Mouse (Mus musculus): ENCODE data around the gene Gpa33. TPM values are rescaled to one million over a fixed set of nuclear protein-coding genes. Genes with fewer than 3 reads are reported as not detected.

The Gpa33 gene
- polyA plus RNA-seq, 1 experiment from 2014 or later: 0.55 TPM

DNA sequence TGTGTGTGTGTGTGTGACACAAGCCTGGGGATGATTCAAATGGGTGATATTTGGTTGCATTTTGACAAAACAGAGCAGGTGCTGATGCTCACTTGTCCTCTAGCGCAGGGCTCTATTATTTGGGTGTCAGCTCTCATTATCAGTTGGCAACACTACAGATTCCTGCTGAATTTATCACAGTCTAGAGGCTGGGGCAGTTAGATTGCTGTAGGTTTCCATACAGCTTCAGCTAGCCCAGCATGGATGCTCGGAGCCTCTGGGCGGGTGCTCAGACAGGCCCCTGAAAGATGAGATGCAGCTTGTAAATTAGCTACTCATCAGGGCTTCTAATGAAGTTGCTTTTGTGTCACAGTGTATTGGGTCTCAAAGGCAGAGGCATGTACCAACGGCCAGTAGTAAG, 37.4 kb downstream of the Gpa33 start:
- Histone ChIP-seq H3K9ac (ENCODE audit: low read depth, low read length) (no peak overlapping the region), H3K9me3 (ENCODE audit: control insufficient read depth, low read length) (no peaks in the 10 kb centered on the region), H3K27me3 (ENCODE audit: control insufficient read depth, insufficient read depth, low read length) (no peaks in the 10 kb centered on the region), H3K36me3 (ENCODE audit: control insufficient read depth, insufficient read depth, low read length) (no peaks in the 10 kb centered on the region), H3K4me1 (ENCODE audit: control insufficient read depth, insufficient read depth, low read length) (no peaks in the 10 kb centered on the region), H3K4me3 (ENCODE audit: low read length) (no peak overlapping the region), H3K27ac (ENCODE audit: low read depth, low read length) (no peak overlapping the region), H3K4me2 (replicated peaks; ENCODE audit: low read depth, low read length) (no peak overlapping the region)
- 76% methylated on average over 4 of the region's 4 CpGs for WGBS
- ATAC-seq (ENCODE audit: low FRiP score, low TSS enrichment): no peak

DNA sequence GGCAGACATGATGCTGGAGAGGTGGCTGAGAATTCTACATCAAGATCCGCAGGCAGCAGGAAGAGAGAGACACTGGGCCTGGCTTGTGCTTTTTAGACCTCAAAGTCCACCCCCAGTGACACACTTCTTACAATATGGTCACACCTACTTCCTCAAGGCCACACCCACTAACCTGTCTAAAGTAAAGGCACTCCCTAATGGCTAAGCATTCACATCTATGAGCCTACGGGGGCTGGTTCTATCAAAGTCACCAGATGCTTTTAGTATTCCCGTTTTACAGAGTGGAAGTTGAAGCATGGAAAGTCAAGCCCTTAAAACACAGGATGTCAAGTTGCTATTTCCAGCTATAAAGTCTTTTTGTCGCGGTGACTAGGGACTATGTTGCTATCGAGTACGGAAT, 38.0 kb downstream of the Gpa33 start:
- no peaks in the 10 kb centered on the region for H3K36me3 ChIP-seq (ENCODE audit: control insufficient read depth, insufficient read depth, low read length)
- no peak overlapping the region for H3K27ac ChIP-seq (ENCODE audit: low read depth, low read length)
- no peaks in the 10 kb centered on the region for H3K4me1 ChIP-seq (ENCODE audit: control insufficient read depth, insufficient read depth, low read length)
- H3K27me3 ChIP-seq (ENCODE audit: control insufficient read depth, insufficient read depth, low read length): no peaks in the 10 kb centered on the region
- WGBS: 94% methylated on average over 7 of the region's 7 CpGs
- H3K4me2 ChIP-seq (replicated peaks; ENCODE audit: low read depth, low read length): no peak overlapping the region
- H3K9me3 ChIP-seq (ENCODE audit: control insufficient read depth, low read length): no peaks in the 10 kb centered on the region
- ATAC-seq (ENCODE audit: low FRiP score, low TSS enrichment): no peak
- H3K9ac ChIP-seq (ENCODE audit: low read depth, low read length): no peak overlapping the region
- H3K4me3 ChIP-seq (ENCODE audit: low read length): no peak overlapping the region

DNA sequence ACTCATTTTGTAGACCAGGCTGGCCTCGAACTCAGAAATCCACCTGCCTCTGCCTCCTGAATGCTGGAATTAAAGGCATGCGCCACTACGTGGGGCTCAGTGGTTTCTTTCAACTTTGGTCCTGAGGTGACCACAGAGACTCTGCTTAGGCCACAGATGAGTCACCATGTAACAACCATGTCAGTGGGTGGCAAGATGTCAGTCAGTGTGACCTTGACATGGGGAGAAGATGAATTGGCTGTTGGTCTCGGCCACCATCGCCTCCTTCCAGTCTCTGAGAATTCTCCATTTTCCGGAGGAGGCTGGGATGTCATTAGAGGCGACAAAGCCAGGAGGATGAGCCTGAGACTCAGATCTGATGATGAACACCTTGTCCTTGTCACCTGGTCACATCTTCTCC, 39.7 kb downstream of the Gpa33 start:
- no peak for ATAC-seq (ENCODE audit: low FRiP score, low TSS enrichment)
- no peak overlapping the region for H3K4me2 ChIP-seq (replicated peaks; ENCODE audit: low read depth, low read length)
- no peaks in the 10 kb centered on the region for H3K9me3 ChIP-seq (ENCODE audit: control insufficient read depth, low read length)
- H3K27me3 ChIP-seq (ENCODE audit: control insufficient read depth, insufficient read depth, low read length): no peaks in the 10 kb centered on the region
- 78% methylated on average over 7 of the region's 7 CpGs for WGBS
- no peak overlapping the region for H3K27ac ChIP-seq (ENCODE audit: low read depth, low read length)
- H3K36me3 ChIP-seq (ENCODE audit: control insufficient read depth, insufficient read depth, low read length): no peaks in the 10 kb centered on the region
- no peaks in the 10 kb centered on the region for H3K4me1 ChIP-seq (ENCODE audit: control insufficient read depth, insufficient read depth, low read length)
- no peak overlapping the region for H3K4me3 ChIP-seq (ENCODE audit: low read length)
- no peak overlapping the region for H3K9ac ChIP-seq (ENCODE audit: low read depth, low read length)

DNA sequence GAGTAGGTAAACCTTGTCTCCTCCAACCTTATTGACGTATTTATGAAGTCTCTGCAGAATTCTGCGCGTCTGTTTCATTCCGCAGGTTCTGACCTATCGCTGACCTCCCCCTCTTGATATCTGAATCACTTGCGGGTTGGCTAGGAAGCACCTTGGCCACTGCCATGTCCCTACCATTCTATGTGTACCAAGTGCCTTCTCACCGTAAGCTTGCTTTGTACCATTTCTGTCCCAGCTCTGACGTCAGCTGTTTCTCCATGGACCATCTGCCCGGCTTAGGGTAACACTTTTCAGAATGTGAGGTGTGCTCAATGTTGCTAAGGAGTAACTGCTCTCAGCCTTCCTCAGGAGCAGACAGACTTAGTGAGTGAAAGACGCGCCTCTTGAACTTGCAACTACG, 40.8 kb downstream of the Gpa33 start:
- Histone ChIP-seq H3K4me3 (ENCODE audit: low read length) (no peak overlapping the region), H3K4me1 (ENCODE audit: control insufficient read depth, insufficient read depth, low read length) (no peaks in the 10 kb centered on the region), H3K36me3 (ENCODE audit: control insufficient read depth, insufficient read depth, low read length) (no peaks in the 10 kb centered on the region), H3K9me3 (ENCODE audit: control insufficient read depth, low read length) (no peaks in the 10 kb centered on the region), H3K27me3 (ENCODE audit: control insufficient read depth, insufficient read depth, low read length) (no peaks in the 10 kb centered on the region), H3K4me2 (replicated peaks; ENCODE audit: low read depth, low read length) (no peak overlapping the region), H3K9ac (ENCODE audit: low read depth, low read length) (no peak overlapping the region), H3K27ac (ENCODE audit: low read depth, low read length) (no peak overlapping the region)
- WGBS: 90% methylated on average over 12 of the region's 12 CpGs
- no peak for ATAC-seq (ENCODE audit: low FRiP score, low TSS enrichment)

DNA sequence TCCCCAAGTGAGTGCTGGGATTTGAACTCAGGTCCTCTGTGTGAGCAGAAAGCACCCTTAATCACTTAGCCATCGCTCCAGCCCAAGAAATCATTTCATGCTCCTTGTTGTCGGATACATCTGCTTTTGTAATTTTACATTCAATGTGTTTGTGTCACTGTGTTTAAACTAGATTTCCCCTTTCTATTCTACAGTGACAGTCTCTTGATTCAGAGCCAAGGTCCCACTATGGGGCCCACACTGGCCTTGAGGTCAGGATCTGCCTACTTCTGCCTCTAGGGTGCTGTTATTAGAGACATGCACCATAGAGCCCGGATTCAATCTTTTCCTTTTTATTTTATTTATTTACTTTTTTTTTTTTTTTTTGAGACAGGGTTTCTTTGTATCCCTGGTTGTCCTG, 43.0 kb downstream of the Gpa33 start:
- Histone ChIP-seq H3K9me3 (ENCODE audit: control insufficient read depth, low read length) (no peaks in the 10 kb centered on the region), H3K27ac (ENCODE audit: low read depth, low read length) (no peak overlapping the region)
- 86% methylated on average over 3 of the region's 3 CpGs for WGBS

DNA sequence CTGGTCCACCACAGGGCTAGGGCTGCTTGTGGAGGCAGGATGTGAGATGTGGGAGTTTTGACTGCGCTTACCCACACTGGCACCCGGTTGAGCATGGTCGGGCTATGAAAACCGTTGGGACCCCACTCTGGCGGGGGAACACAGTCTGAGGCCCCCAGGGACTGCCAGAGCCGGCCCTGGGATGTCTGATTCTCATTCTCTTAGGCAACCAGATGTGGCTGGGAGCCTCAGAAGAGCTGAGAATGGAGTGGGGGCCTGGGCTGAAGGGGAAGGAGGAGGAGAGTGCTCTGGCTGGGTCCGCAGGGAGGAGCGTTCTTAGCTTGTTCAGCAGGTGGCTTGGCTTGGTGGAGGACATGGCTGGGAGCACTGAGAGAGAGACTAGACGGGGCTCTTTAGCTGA, 43.6 kb downstream of the Gpa33 start:
- Histone ChIP-seq H3K27me3 (ENCODE audit: control insufficient read depth, insufficient read depth, low read length) (no peaks in the 10 kb centered on the region), H3K4me3 (ENCODE audit: low read length) (no peak overlapping the region), H3K9ac (ENCODE audit: low read depth, low read length) (no peak overlapping the region), H3K4me2 (replicated peaks; ENCODE audit: low read depth, low read length) (no peak overlapping the region), H3K9me3 (ENCODE audit: control insufficient read depth, low read length) (no peaks in the 10 kb centered on the region), H3K36me3 (ENCODE audit: control insufficient read depth, insufficient read depth, low read length) (no peaks in the 10 kb centered on the region), H3K4me1 (ENCODE audit: control insufficient read depth, insufficient read depth, low read length) (no peaks in the 10 kb centered on the region), H3K27ac (ENCODE audit: low read depth, low read length) (no peak overlapping the region)
- ATAC-seq (ENCODE audit: low FRiP score, low TSS enrichment): no peak
- 74% methylated on average over 9 of the region's 9 CpGs for WGBS

More for the DNA sequence above, 43.0 kb downstream of the Gpa33 start:
- Histone ChIP-seq H3K4me1 (ENCODE audit: control insufficient read depth, insufficient read depth, low read length) (no peaks in the 10 kb centered on the region), H3K4me2 (replicated peaks; ENCODE audit: low read depth, low read length) (no peak overlapping the region), H3K27me3 (ENCODE audit: control insufficient read depth, insufficient read depth, low read length) (no peaks in the 10 kb centered on the region), H3K4me3 (ENCODE audit: low read length) (no peak overlapping the region), H3K9ac (ENCODE audit: low read depth, low read length) (no peak overlapping the region), H3K36me3 (ENCODE audit: control insufficient read depth, insufficient read depth, low read length) (no peaks in the 10 kb centered on the region)
- ATAC-seq (ENCODE audit: low FRiP score, low TSS enrichment): no peak

DNA sequence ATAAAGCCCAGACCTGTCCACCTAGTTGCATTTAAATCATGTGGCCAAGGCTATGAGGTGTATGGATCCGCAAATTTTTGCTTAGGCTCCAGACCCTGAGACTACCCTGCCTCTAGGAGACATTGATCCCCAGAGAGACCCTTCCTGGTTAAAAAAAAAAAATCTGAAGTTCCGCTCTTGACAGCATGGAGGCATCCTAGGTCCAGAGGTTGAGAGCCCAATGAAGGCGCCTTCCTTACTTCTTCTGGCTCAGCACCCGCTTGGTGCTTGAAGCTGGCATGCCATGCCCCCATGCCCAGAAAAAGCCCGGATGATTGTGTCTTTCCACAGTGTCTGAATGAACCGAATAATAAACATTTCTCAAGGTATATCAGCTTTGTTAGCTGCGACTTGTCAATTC, 51.5 kb downstream of the Gpa33 start:
- ATAC-seq (ENCODE audit: low FRiP score, low TSS enrichment): no peak
- Histone ChIP-seq H3K27me3 (ENCODE audit: control insufficient read depth, insufficient read depth, low read length) (no peaks in the 10 kb centered on the region), H3K9me3 (ENCODE audit: control insufficient read depth, low read length) (no peaks in the 10 kb centered on the region), H3K9ac (ENCODE audit: low read depth, low read length) (no peak overlapping the region), H3K4me3 (ENCODE audit: low read length) (no peak overlapping the region), H3K4me1 (ENCODE audit: control insufficient read depth, insufficient read depth, low read length) (no peaks in the 10 kb centered on the region; the same call in 1 of the 2 replicates), H3K27ac (ENCODE audit: low read depth, low read length) (no peak overlapping the region), H3K36me3 (ENCODE audit: control insufficient read depth, insufficient read depth, low read length) (no peaks in the 10 kb centered on the region), H3K4me2 (replicated peaks; ENCODE audit: low read depth, low read length) (no peak overlapping the region)
- 93% methylated on average over 7 of the region's 7 CpGs for WGBS

DNA sequence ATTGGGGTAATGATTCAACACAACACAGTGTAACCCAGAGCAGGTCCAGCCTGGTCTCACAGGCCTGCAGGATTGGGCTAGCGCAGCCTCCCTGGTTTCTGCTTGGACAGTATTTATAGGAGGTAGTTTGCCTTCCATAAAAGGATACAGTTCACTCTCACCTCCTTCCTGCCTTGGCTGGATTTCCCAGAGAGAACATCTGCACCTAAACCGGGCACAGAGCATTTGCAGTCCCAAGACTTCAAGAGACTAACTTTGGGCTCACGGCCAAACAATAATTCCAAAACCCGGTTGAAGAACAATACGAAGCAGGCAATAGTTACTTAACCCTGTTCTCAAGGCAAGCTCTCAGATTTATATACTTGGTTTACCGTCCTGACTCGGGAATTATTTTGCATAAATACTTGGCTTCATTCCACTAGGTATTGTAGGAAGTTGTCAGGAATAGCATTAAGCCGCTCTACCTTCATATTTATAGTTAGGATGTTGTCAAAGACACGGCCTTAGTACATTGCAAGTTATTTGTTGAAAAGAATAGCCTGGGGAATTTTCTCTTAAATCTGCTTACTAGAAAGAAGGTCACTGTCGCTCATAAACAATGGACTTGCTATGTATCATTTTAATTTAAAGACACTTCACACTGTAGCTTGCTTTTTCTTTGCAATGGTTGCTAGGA, 53.1 kb downstream of the Gpa33 start:
- ATAC-seq (ENCODE audit: low FRiP score, low TSS enrichment): 0 out of 2 replicates have a peak, but pooled peaks have one; percentile 20
- Histone ChIP-seq H3K27ac (ENCODE audit: low read depth, low read length) (no peak overlapping the region), H3K9ac (ENCODE audit: low read depth, low read length) (no peak overlapping the region), H3K4me1 (ENCODE audit: control insufficient read depth, insufficient read depth, low read length) (no peaks in the 10 kb centered on the region; the same call in 1 of the 2 replicates), H3K27me3 (ENCODE audit: control insufficient read depth, insufficient read depth, low read length) (no peaks in the 10 kb centered on the region), H3K4me2 (replicated peaks; ENCODE audit: low read depth, low read length) (no peak overlapping the region), H3K4me3 (ENCODE audit: low read length) (no peak overlapping the region), H3K36me3 (ENCODE audit: control insufficient read depth, insufficient read depth, low read length) (no peaks in the 10 kb centered on the region), H3K9me3 (ENCODE audit: control insufficient read depth, low read length) (no peaks in the 10 kb centered on the region)
- 54% methylated on average over 10 of the region's 10 CpGs for WGBS

DNA sequence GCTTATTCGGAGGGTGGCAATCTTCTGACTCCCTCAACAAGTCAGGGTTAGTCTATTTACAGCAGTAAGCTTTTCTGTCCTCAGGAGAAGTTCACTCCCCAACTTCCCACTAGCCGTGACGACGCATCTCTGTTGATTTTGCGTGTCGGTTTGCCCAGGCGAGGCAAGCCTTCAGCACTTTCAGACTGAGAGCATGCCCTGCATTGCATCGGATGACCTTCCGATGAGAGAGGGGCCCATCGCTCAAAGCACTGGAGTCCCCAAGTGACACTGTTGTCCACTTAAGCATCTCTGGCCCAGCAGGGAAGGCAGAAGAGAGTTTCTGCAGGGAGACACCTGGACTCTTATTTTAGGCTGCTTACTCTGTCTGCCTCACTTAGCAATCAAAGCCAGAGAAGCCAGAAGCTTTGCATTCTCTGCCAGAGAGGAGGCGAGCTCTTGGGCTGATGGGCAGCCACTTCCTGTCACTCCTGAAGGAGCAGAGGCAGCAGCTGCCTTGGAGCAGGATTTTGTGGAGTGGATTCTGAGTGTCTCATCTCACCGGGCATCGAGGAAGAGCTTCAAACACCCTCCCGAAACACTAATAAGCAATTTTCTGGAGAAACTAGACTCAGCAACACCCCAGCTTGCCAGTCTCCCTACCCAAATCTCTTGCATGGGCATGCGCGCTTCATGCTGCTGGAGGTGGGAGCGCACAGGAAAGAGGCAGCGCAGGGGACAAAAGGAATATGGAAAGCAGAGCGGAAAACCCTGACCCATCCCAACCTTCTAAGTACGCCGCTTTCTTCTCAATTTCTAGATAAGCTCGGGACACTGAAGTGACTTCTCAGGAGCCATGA, 54.6 kb downstream of the Gpa33 start:
- H3K27me3 ChIP-seq (ENCODE audit: control insufficient read depth, insufficient read depth, low read length): no peaks in the 10 kb centered on the region

More for the DNA sequence above, 54.6 kb downstream of the Gpa33 start:
- no peak overlapping the region for H3K4me2 ChIP-seq (replicated peaks; ENCODE audit: low read depth, low read length)
- no peaks in the 10 kb centered on the region for H3K9me3 ChIP-seq (ENCODE audit: control insufficient read depth, low read length)
- H3K4me1 ChIP-seq (ENCODE audit: control insufficient read depth, insufficient read depth, low read length): no peaks in the 10 kb centered on the region; the same call in 1 of the 2 replicates
- 71% methylated on average over 22 of the region's 22 CpGs for WGBS
- H3K36me3 ChIP-seq (ENCODE audit: control insufficient read depth, insufficient read depth, low read length): no peaks in the 10 kb centered on the region
- H3K9ac ChIP-seq (ENCODE audit: low read depth, low read length): no peak overlapping the region
- no peak for ATAC-seq (ENCODE audit: low FRiP score, low TSS enrichment)
- no peak overlapping the region for H3K27ac ChIP-seq (ENCODE audit: low read depth, low read length)
- no peak overlapping the region for H3K4me3 ChIP-seq (ENCODE audit: low read length)

All from kidney, embryonic 14.5 days (tissue).